Mouse (Mus musculus) brain, adult 10 weeks (tissue): Measurements from ENCODE around the gene Pin1rt1. TPM values are rescaled to one million over a fixed set of nuclear protein-coding genes. Genes with fewer than 3 reads are reported as not detected.

Source experiments
- polyA plus RNA-seq: library from polyadenylated mRNA; stranded (reverse); fragments of 350-450 nt; fragmentation: Illumina TruSeq; extraction: RNeasy Lipid Tissue Mini Kit (QIAGEN cat#74804); gene quantifications from one replicate; pipeline ENCODE4 v1.2.3, GENCODE M21; 2015; ENCODE audit warnings: low read depth, low replicate concordance

Gene Pin1rt1
- not detected for polyA plus RNA-seq

GRCm38 (mm10) chr2:104716279-104716678 lies at the start of gene Pin1rt1:
Gene Pin1rt1 (minus strand): TSS chr2:104716379.

GRCm38 (mm10) chr2:104742741-104743064 lies 26.5 kb upstream of the Pin1rt1 start, which contains the start of gene Depdc7:
Gene Depdc7 (minus strand): TSS chr2:104742878.

GRCm38 (mm10) chr2:104711585-104712485 lies 4.3 kb downstream of the Pin1rt1 start, which contains the start of gene Tcp11l1:
Gene Tcp11l1 (minus strand): TSS chr2:104712169.

Other genes with a start within 250 kb of the Pin1rt1 start
- gene Hipk3, start 221.9 kb downstream of the Pin1rt1 start, polyA plus RNA-seq = 37.9 TPM
- gene Cstf3, start 125.9 kb downstream of the Pin1rt1 start, polyA plus RNA-seq = 40.1 TPM
- gene Tcp11l1, start 4.2 kb downstream of the Pin1rt1 start, polyA plus RNA-seq = 15.5 TPM
- gene Depdc7, start 26.5 kb upstream of the Pin1rt1 start, polyA plus RNA-seq = 3.2 TPM
- gene Qser1, start 100.4 kb upstream of the Pin1rt1 start, polyA plus RNA-seq = 6.4 TPM
- gene Prrg4, start 133.5 kb upstream of the Pin1rt1 start, polyA plus RNA-seq = 0.79 TPM
- gene Ccdc73, start 151.4 kb upstream of the Pin1rt1 start, polyA plus RNA-seq = 8.0 TPM